Mouse (Mus musculus) activated CD4-positive, CD25-positive, alpha-beta regulatory T cell, adult 4 months (primary cell): ENCODE data around the gene Spint1. TPM values are rescaled to one million over a fixed set of nuclear protein-coding genes. Genes with fewer than 3 reads are reported as not detected.

ENCODE experiments used
- ATAC-seq: one replicate; pipeline ENCODE4 v1.8.0; 2017
- polyA plus RNA-seq, 2 experiments: library from polyadenylated mRNA; unstranded; fragments of 100-300 nt; shearing (Covaris generic); gene quantifications; one replicate each; pipeline ENCODE4 v1.2.1; 2017

The Spint1 gene
- polyA plus RNA-seq, 2 experiments from 2014 or later: not detected

- no peak for ATAC-seq
Measured at GRCm38 (mm10) chr2:119245246-119245645, 8.1 kb downstream of the Spint1 start.

- no peak for ATAC-seq
Measured at GRCm38 (mm10) chr2:119247904-119248303, 10.7 kb downstream of the Spint1 start.

GRCm38 (mm10) chr2:119249592-119250061 is 12.5 kb downstream of the Spint1 start:
- ATAC-seq: no peak

- ATAC-seq: no peak
Measured at GRCm38 (mm10) chr2:119250377-119250776, 13.2 kb downstream of the Spint1 start.

GRCm38 (mm10) chr2:119250826-119251478 is 13.8 kb downstream of the Spint1 start:
- ATAC-seq: peak; percentile 95

- ATAC-seq: no peak
Measured at GRCm38 (mm10) chr2:119254976-119255375, 17.8 kb downstream of the Spint1 start.

- no peak for ATAC-seq
Measured at GRCm38 (mm10) chr2:119260518-119260917, 23.4 kb downstream of the Spint1 start.

GRCm38 (mm10) chr2:119261326-119261725 is 24.2 kb downstream of the Spint1 start:
- no peak for ATAC-seq

- ATAC-seq: no peak
Measured at GRCm38 (mm10) chr2:119262978-119263377, 25.8 kb downstream of the Spint1 start.

GRCm38 (mm10) chr2:119263813-119264212 is 26.7 kb downstream of the Spint1 start:
- no peak for ATAC-seq

- ATAC-seq: no peak
Measured at GRCm38 (mm10) chr2:119270286-119270642, 33.1 kb downstream of the Spint1 start.

GRCm38 (mm10) chr2:119270643-119271331 is 33.6 kb downstream of the Spint1 start, which contains the start of gene Rhov:
TSS of gene Rhov (minus strand) at chr2:119271272.
- peak; percentile 66 for ATAC-seq

- ATAC-seq: no peak
Measured at GRCm38 (mm10) chr2:119274126-119274525, 37.0 kb downstream of the Spint1 start.

- ATAC-seq: no peak
Measured at GRCm38 (mm10) chr2:119276926-119277325, 39.8 kb downstream of the Spint1 start.

GRCm38 (mm10) chr2:119277810-119278209 is 40.6 kb downstream of the Spint1 start:
- ATAC-seq: no peak

- no peak for ATAC-seq
Measured at GRCm38 (mm10) chr2:119281899-119282565, 44.9 kb downstream of the Spint1 start.

- no peak for ATAC-seq
Measured at GRCm38 (mm10) chr2:119287372-119287771, 50.2 kb downstream of the Spint1 start.

- ATAC-seq: peak; percentile 97
Measured at GRCm38 (mm10) chr2:119288270-119288882, 51.2 kb downstream of the Spint1 start, which contains the start of gene Vps18. TSS of gene Vps18 (plus strand) at chr2:119288740.

GRCm38 (mm10) chr2:119289014-119289416 is 51.9 kb downstream of the Spint1 start:
- ATAC-seq: no peak

GRCm38 (mm10) chr2:119292281-119292680 is 55.1 kb downstream of the Spint1 start:
- no peak for ATAC-seq

GRCm38 (mm10) chr2:119292852-119293251 is 55.7 kb downstream of the Spint1 start:
- ATAC-seq: no peak

GRCm38 (mm10) chr2:119293311-119293710 is 56.1 kb downstream of the Spint1 start:
- ATAC-seq: no peak

- no peak for ATAC-seq
Measured at GRCm38 (mm10) chr2:119293776-119294390, 56.7 kb downstream of the Spint1 start.
